Mouse (Mus musculus): ENCODE results near the gene Olfr825. TPM values are rescaled to one million over a fixed set of nuclear protein-coding genes. Genes with fewer than 3 reads are reported as not detected.
"Not testable (repeated sequence)": the region's sequence is repeated elsewhere in the genome, so short reads cannot be mapped to it uniquely, and the experiment has no call there.

Gene Olfr825
- not detected for total RNA-seq (2021)

GRCm38 (mm10) chr10:130166666-130167065 lies at the start of gene Olfr825:
Gene Olfr825, minus strand, starts transcription at chr10:130166766.
- DNase-seq = no peak
- intact Hi-C loops (cut with DNase I) = no loop called here

GRCm38 (mm10) chr10:130214303-130214702 lies 47.7 kb upstream of the Olfr825 start, which contains the start of gene Olfr827:
Gene Olfr827, minus strand, starts transcription at chr10:130214403.
- intact Hi-C loops (cut with DNase I) = no loop called here
- DNase-seq = no peak

DNA sequence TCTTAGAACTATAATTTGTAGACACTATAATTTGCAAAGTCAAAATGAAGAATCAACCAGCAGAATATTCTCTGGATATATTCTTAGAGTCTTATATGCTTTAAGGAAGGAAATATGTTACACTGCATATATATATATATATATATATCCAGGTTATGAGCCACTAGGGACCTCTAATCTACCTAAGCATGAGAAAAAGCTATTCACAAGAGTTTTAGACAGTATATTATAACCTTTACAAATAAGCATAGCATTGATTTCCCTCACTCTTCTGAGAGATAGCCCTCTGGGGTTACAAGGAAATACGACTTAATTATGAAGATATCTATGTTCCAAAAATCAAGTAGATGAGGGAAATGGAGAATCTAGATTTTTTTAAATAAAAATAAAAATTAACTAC lies 17.5 kb upstream of the Olfr825 start, which contains the start of gene Olfr826:
Olfr826 (minus strand) TSS at position 101 of the 400 bp plus-strand sequence.
- no peak for DNase-seq
- intact Hi-C loops (cut with DNase I) = no loop called here

GRCm38 (mm10) chr10:130165196-130165595 lies 1.4 kb downstream of the Olfr825 start:
- no peak for DNase-seq
- intact Hi-C loops (cut with DNase I) = no loop called here

- intact Hi-C loops (cut with DNase I) = no loop called here
- DNase-seq = no peak
Measured at GRCm38 (mm10) chr10:130144121-130144520, 22.4 kb downstream of the Olfr825 start.

- intact Hi-C loops (cut with DNase I); DNase-seq: not testable (repeated sequence)
Measured at GRCm38 (mm10) chr10:130142481-130142880, 24.1 kb downstream of the Olfr825 start.

DNA sequence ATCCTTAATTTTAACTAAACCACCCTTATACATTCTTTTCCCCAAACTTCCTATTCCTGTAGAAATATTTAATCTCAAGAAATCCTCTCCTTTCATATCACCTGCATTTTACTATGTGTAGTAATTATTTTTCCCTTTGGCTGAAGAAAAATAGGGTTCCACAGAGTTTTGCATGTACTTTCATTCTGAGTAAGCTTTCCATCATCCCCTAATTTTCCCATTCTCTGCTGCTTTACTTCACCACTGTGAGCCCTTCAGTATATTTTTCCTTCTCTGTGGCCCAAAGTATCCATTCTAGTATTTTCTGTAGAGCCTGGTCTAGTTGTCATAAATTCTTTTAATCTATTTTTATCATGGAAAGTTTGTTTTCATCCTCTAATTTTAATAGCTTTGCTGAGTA lies 31.8 kb downstream of the Olfr825 start:
- no peak for DNase-seq
- intact Hi-C loops (cut with DNase I) = no loop called here

DNA sequence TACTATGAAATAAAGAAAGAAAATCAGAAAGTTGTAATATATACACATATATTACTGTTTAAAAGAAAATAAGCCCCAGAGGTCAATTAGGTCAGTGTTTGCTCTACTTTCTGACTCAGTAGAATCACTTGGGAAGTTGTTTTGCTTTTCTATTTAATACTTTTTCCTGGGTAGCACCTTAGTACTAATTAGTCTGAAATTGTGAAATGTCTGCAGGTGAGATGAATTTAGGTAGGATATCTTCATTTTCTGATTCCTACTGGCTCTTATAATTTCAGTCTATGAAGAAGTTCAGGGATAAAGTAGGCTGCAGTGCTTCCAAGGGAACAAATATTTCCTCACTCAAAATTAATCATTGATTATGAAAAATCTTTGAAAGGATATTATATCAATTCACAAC lies 36.7 kb downstream of the Olfr825 start, which contains the start of gene Olfr824:
Olfr824 (minus strand) TSS at position 101 of the 400 bp plus-strand sequence.
- DNase-seq; intact Hi-C loops (cut with DNase I): not testable (repeated sequence)

GRCm38 (mm10) chr10:130116045-130116444 lies 50.5 kb downstream of the Olfr825 start:
- intact Hi-C loops (cut with DNase I); DNase-seq: not testable (repeated sequence)

DNA sequence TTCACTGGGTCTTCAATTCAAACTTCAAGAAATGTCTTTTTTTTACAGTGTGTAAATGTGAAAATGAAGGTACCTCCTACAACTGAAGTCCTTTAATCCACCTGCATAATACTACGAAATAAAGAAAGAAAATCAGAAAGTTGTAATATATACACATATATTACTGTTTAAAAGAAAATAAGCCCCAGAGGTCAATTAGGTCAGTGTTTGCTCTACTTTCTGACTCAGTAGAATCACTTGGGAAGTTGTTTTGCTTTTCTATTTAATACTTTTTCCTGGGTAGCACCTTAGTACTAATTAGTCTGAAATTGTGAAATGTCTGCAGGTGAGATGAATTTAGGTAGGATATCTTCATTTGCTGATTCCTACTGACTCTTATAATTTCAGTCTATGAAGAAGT lies 51.3 kb downstream of the Olfr825 start, which contains the start of gene Olfr823:
Olfr823 (minus strand) TSS at position 101 of the 400 bp plus-strand sequence.
- intact Hi-C loops (cut with DNase I) = not testable (repeated sequence)

More for the DNA sequence above, 51.3 kb downstream of the Olfr825 start, which contains the start of gene Olfr823:
- DNase-seq = not testable (repeated sequence)

Other genes starting within 250 kb of the Olfr825 start
- gene Olfr818, start 217.7 kb downstream of the Olfr825 start, total RNA-seq (2021) = not detected
- not detected for gene Olfr819, start 199.5 kb downstream of the Olfr825 start, total RNA-seq (2021)
- gene Olfr247, start 190.6 kb downstream of the Olfr825 start, total RNA-seq (2021) = not detected
- gene Gm10310, start 181.7 kb downstream of the Olfr825 start, total RNA-seq (2021) = not detected
- gene Olfr820, start 154.1 kb downstream of the Olfr825 start, total RNA-seq (2021) = not detected
- gene Olfr821, start 136.4 kb downstream of the Olfr825 start, total RNA-seq (2021) = not detected
- gene Olfr822, start 95.6 kb downstream of the Olfr825 start, total RNA-seq (2021) = not detected
- gene Olfr823, start 51.4 kb downstream of the Olfr825 start, total RNA-seq (2021) = not detected
- gene Olfr824, start 36.8 kb downstream of the Olfr825 start, total RNA-seq (2021) = not detected
- gene Olfr826, start 17.4 kb upstream of the Olfr825 start, total RNA-seq (2021) = not detected
- gene Olfr827, start 47.6 kb upstream of the Olfr825 start, total RNA-seq (2021) = not detected
- gene Neurod4, start 113.5 kb upstream of the Olfr825 start, total RNA-seq (2021) = not detected
- under 1 TPM; 0.40 to 0.72 TPM for gene Tespa1, start 156.1 kb upstream of the Olfr825 start, total RNA-seq (2021)
- not detected for gene Vmn2r84, start 227.6 kb upstream of the Olfr825 start, total RNA-seq (2021)